Mouse (Mus musculus) lung, embryonic 16.5 days (tissue): ENCODE data around the gene Mrps9. TPM values are rescaled to one million over a fixed set of nuclear protein-coding genes. Genes with fewer than 3 reads are reported as not detected.
A peak's percentile ranks its signal among the peaks of the same experiment; 100 is the strongest.

Source experiments
- ATAC-seq: fragments of 200-750 bp; cut with Nextera tagmentation; 2 replicates; pipeline ENCODE4 v1.8.0; 2017; ENCODE audit warnings: low read depth, mild to moderate bottlenecking, moderate library complexity
- H3K27ac ChIP-seq: fragments of 300-500 bp; sonication (generic); 2 replicates; pipeline ENCODE4 v1.5.1; 2014; ENCODE audit warnings: mild to moderate bottlenecking, control low read depth, low read length
- H3K27me3 ChIP-seq: fragments of 300-500 bp; sonication (generic); 2 replicates; pipeline ENCODE4 v1.6.1; 2014; ENCODE audit warnings: low read depth, low read length, mixed read lengths; ENCODE audit not compliant: control insufficient read depth, insufficient read depth
- H3K36me3 ChIP-seq: fragments of 300-500 bp; sonication (generic); 2 replicates; pipeline ENCODE4 v1.6.1; 2014; ENCODE audit warnings: low read length; ENCODE audit not compliant: control insufficient read depth, insufficient read depth
- H3K4me1 ChIP-seq: fragments of 300-500 bp; sonication (generic); replicated peaks from 2 replicates; pipeline ENCODE4 v1.6.1; 2014; ENCODE audit warnings: low read length, mixed read lengths; ENCODE audit not compliant: control insufficient read depth, insufficient read depth
- H3K4me2 ChIP-seq: fragments of 300-500 bp; sonication (generic); 2 replicates; pipeline ENCODE4 v1.6.1; 2014; ENCODE audit warnings: low read depth, low read length, control low read depth
- H3K4me3 ChIP-seq: fragments of 300-500 bp; sonication (generic); 2 replicates; pipeline ENCODE4 v1.5.1; 2014; ENCODE audit warnings: mild to moderate bottlenecking, low read length, control low read depth
- H3K9ac ChIP-seq: fragments of 300-500 bp; sonication (generic); 2 replicates; pipeline ENCODE4 v1.6.1; 2014; ENCODE audit warnings: low read length, control low read depth
- H3K9me3 ChIP-seq: fragments of 300-500 bp; sonication (generic); 2 replicates; pipeline ENCODE4 v1.6.1; 2016; ENCODE audit warnings: low read length; ENCODE audit not compliant: control insufficient read depth
- WGBS: fragments of 180-500 bp; shearing (Covaris S2); extraction: QIAGEN DNeasy Blood & Tissue Kit; methylation state at CpG from one replicate; pipeline ENCODE4 v1.1.7; 2014; 5-methylcytosine and 5-hydroxymethylcytosine counted together
- polyA plus RNA-seq: library from polyadenylated mRNA; unstranded; fragments of >200 nt; fragmentation: Nextera tagmentation; extraction: Ambion mirVana; gene quantifications from 2 replicates; pipeline ENCODE4 v1.2.1, GENCODE M21; 2015

Gene Mrps9
- polyA plus RNA-seq, 1 experiment from 2014 or later: 46.5 TPM

DNA sequence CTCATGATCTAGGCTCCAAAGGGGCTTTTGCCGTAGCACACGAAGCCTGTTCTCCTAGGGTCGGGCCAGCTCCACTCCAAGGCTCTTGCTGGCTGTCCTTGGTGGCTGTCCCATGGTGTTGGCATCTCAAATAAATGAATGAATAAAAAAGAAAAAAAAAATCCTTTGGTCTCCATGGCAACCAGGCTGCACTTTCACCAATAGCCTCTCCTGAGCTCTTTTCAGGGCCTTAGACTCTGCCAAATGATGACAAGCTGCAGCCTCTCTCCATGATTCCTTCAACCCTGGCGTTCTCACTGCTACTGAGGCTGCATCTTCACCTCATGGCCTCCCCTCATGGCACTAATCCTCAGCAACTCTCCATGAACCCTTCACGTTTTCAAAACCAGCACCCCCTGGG lies 72.9 kb downstream of the Mrps9 start:
- no peak overlapping the region for H3K4me2 ChIP-seq
- H3K27ac ChIP-seq: no peak overlapping the region
- no peak for ATAC-seq
- H3K27me3 ChIP-seq: no peaks in the 10 kb centered on the region
- whole genome bisulfite sequencing: 68% methylated on average over 5 of the region's 5 CpGs
- no peaks in the 10 kb centered on the region for H3K36me3 ChIP-seq
- H3K4me3 ChIP-seq: no peak overlapping the region
- H3K4me1 ChIP-seq: no peaks in the 10 kb centered on the region
- H3K9ac ChIP-seq: no peak overlapping the region
- no peaks in the 10 kb centered on the region for H3K9me3 ChIP-seq

DNA sequence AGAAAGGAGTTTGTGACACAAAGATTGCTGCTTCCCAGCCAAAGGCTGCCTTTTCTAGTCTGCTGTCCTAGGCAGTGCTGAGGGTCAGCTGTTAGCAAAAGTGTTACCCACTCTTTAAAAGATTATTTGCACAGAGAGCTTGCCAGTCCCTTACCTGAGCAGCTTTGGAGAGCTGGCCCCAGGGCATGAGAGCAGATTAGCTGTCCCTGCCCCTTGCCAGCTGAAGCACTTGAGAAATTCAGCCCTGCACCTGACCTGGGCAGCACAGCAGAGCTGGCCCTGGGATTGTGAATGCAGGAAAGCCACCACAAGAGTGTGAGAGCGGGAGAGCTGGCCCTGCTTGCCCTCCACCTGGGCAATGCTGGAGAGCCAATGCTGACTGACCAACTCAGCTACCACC lies 82.6 kb downstream of the Mrps9 start:
- 53% methylated on average over 1 of the region's 1 CpGs for WGBS
- H3K4me1 ChIP-seq: no peaks in the 10 kb centered on the region
- H3K9me3 ChIP-seq: no peaks in the 10 kb centered on the region
- no peaks in the 10 kb centered on the region for H3K36me3 ChIP-seq
- no peak overlapping the region for H3K27ac ChIP-seq
- H3K4me3 ChIP-seq: no peak overlapping the region
- no peak overlapping the region for H3K9ac ChIP-seq
- H3K4me2 ChIP-seq: no peak overlapping the region
- no peak for ATAC-seq
- no peaks in the 10 kb centered on the region for H3K27me3 ChIP-seq

GRCm38 (mm10) chr1:42948486-42948885 lies 97.5 kb downstream of the Mrps9 start:
- H3K4me2 ChIP-seq: no peak overlapping the region
- no peak overlapping the region for H3K9ac ChIP-seq
- H3K9me3 ChIP-seq: no peaks in the 10 kb centered on the region
- no peaks in the 10 kb centered on the region for H3K36me3 ChIP-seq
- H3K27ac ChIP-seq: no peak overlapping the region
- 74% methylated on average over 4 of the region's 4 CpGs for WGBS
- ATAC-seq: no peak
- H3K4me1 ChIP-seq: peaks cover 1% of the 10 kb centered on the region
- no peak overlapping the region for H3K4me3 ChIP-seq
- H3K27me3 ChIP-seq: no peaks in the 10 kb centered on the region

DNA sequence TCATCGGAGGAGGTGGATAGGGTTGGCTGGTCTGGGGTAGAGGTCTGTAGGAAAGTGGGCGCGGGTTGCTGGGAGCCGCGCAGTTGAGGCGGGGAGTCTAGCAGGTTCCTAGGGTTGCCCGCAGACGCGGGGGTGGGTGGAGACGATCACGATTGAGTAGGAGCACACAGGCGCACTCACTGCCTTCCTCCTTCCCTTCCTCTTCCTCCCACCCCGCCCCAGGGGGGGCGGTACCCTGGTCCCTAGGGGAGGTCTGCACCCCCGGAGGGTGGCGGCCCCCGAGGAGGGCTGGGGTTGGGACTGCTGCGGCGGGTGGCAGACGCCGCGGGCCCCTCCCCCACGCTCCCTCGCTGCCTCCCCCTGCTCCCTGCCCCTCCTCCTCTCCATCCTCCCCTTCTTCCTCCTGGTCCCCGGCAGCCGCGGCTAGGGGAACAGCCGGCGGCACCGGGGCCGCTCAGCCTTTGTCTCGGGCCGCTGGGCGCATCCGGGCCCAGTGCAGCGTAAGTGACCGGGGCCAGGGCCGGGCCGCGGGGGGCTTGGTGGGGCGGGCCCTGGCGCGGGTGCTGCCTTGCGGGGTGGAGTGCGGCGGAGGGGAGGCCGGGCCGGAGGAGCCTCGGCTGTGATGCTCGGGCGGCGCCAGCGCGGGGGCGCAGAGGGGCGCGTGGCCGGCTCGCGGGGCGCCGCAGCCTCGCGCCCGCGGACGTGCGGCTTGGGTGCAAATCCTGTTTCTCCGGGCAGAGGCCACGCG lies 101.9 kb downstream of the Mrps9 start, which contains the start of gene Gpr45:
Gene Gpr45, plus strand, starts transcription at position 139 of the 748 bp plus-strand sequence.
- H3K27ac ChIP-seq: no peak within 1 kb of the TSS
- WGBS: under 1% methylated on average over 61 of the region's 71 CpGs

GRCm38 (mm10) chr1:42953482-42953822 lies 102.4 kb downstream of the Mrps9 start:
- Histone ChIP-seq H3K9me3 (no peaks in the 10 kb centered on the region), H3K27ac (no peak overlapping the region), H3K4me3 (peak overlapping the region; percentile 73)

More for the DNA sequence above, 101.9 kb downstream of the Mrps9 start, which contains the start of gene Gpr45:
- Histone ChIP-seq H3K4me1 (peaks cover 4% of the 10 kb centered on the region), H3K36me3 (no peaks in the 10 kb centered on the region), H3K4me3 (peak within 1 kb of the TSS; percentile 73), H3K27me3 (no peaks in the 10 kb centered on the region), H3K9me3 (no peaks in the 10 kb centered on the region), H3K4me2 (peak within 1 kb of the TSS; percentile 89), H3K9ac (peak within 1 kb of the TSS; percentile 75)
- ATAC-seq: peak; percentile 89

More at GRCm38 (mm10) chr1:42953482-42953822, 102.4 kb downstream of the Mrps9 start:
- no peaks in the 10 kb centered on the region for H3K36me3 ChIP-seq
- peak overlapping the region; percentile 89 for H3K4me2 ChIP-seq
- under 1% methylated on average over 16 of the region's 16 CpGs for WGBS
- ATAC-seq: peak; percentile 29; the same call in 1 of the 2 replicates
- H3K4me1 ChIP-seq: peaks cover 4% of the 10 kb centered on the region
- H3K27me3 ChIP-seq: no peaks in the 10 kb centered on the region
- H3K9ac ChIP-seq: peak overlapping the region; percentile 75

Other genes with a start within 250 kb of the Mrps9 start
- gene Pou3f3, start 155.5 kb upstream of the Mrps9 start, polyA plus RNA-seq: 0.10 and 0.14 TPM in 2 replicates
- 2.6 and 2.9 TPM in 2 replicates for gene Gpr45, start 101.6 kb downstream of the Mrps9 start, polyA plus RNA-seq
- gene Tgfbrap1, start 247.4 kb downstream of the Mrps9 start, polyA plus RNA-seq: 10.4 and 10.7 TPM in 2 replicates
- gene AI597479, start 247.5 kb downstream of the Mrps9 start, polyA plus RNA-seq: 29.5 and 32.6 TPM in 2 replicates